Mouse (Mus musculus) CH12.LX (cell line): ENCODE results near the gene Tmem130. TPM values are rescaled to one million over a fixed set of nuclear protein-coding genes. Genes with fewer than 3 reads are reported as not detected.

Experiments
- DNase-seq: peaks from one replicate; pipeline ENCODE4 v3.0.0-alpha.2; 2013; ENCODE audit errors: extremely low read depth
- H3K27ac ChIP-seq: 2 replicates; pipeline ENCODE4 v1.5.1; 2012; ENCODE audit warnings: low read depth, mild to moderate bottlenecking, control low read depth, moderate library complexity; ENCODE audit not compliant: insufficient read depth
- H3K27me3 ChIP-seq: replicated peaks from 2 replicates; pipeline ENCODE3; 2012; ENCODE audit warnings: inconsistent platforms
- H3K36me3 ChIP-seq, 2 experiments: replicated peaks in 1 of 2; 2 replicates each; pipeline versions ENCODE3 to v1.6.1; 2012; ENCODE audit warnings: inconsistent platforms in 1 of 2, low read length in 1 of 2, mild to moderate bottlenecking in 1 of 2, mixed read lengths in 1 of 2, moderate library complexity in 1 of 2; ENCODE audit not compliant: control insufficient read depth in 1 of 2, insufficient read depth in 1 of 2
- H3K4me1 ChIP-seq, 2 experiments: 2 replicates each; pipeline ENCODE4 v1.6.1; 2012; ENCODE audit warnings: inconsistent platforms in 1 of 2, moderate library complexity in 1 of 2; ENCODE audit not compliant: insufficient read depth in 2 of 2, control insufficient read depth in 1 of 2
- H3K4me2 ChIP-seq: 2 replicates; pipeline ENCODE4 v1.6.1; 2012; ENCODE audit warnings: low read depth, mild to moderate bottlenecking, control low read depth; ENCODE audit not compliant: poor library complexity, insufficient read depth, severe bottlenecking
- H3K4me3 ChIP-seq, 3 experiments: fragments of 150-350 bp in 1 of 3; sonication (generic) in 1 of 3; replicated peaks in 1 of 3; 2 replicates each; pipeline versions ENCODE3 to v1.5.1; 2011 to 2012; ENCODE audit warnings: low read depth in 2 of 3, low read length in 2 of 3, mild to moderate bottlenecking in 2 of 3, moderate library complexity in 2 of 3, control low read depth in 1 of 3, improper control_type of control experiment in 1 of 3, inconsistent platforms in 1 of 3, mixed read lengths in 1 of 3; ENCODE audit not compliant: poor library complexity in 1 of 3
- H3K79me2 ChIP-seq: replicated peaks from 2 replicates; pipeline ENCODE4 v1.6.1; 2012; ENCODE audit warnings: mild to moderate bottlenecking, moderate library complexity; ENCODE audit not compliant: control insufficient read depth, poor library complexity, insufficient read depth, severe bottlenecking; ENCODE audit errors: extremely low read depth
- H3K9ac ChIP-seq: 2 replicates; pipeline ENCODE4 v1.6.1; 2012; ENCODE audit warnings: low read depth, mild to moderate bottlenecking, control low read depth, moderate library complexity; ENCODE audit not compliant: insufficient read depth
- H3K9me3 ChIP-seq: replicated peaks from 2 replicates; pipeline ENCODE3; 2012; ENCODE audit warnings: low read length, inconsistent platforms, mixed read lengths
- BHLHE40 ChIP-seq: IDR thresholded peaks from 2 replicates; pipeline ENCODE4 v1.6.1; 2011; ENCODE audit warnings: mild to moderate bottlenecking, low read depth, low read length, improper control_type of control experiment
- E2F4 ChIP-seq: IDR thresholded peaks from 2 replicates; pipeline ENCODE4 v1.6.1; 2011; ENCODE audit warnings: low read depth, low read length, improper control_type of control experiment; ENCODE audit not compliant: insufficient replicate concordance
- EP300 ChIP-seq: IDR thresholded peaks from 2 replicates; pipeline ENCODE4 v1.6.1; 2011; ENCODE audit warnings: low read length, improper control_type of control experiment
- GABPA ChIP-seq: IDR thresholded peaks from 2 replicates; pipeline ENCODE4 v1.6.1; 2012; ENCODE audit warnings: low read depth, low read length, improper control_type of control experiment, inconsistent platforms; ENCODE audit not compliant: insufficient replicate concordance
- IRF4 ChIP-seq: IDR thresholded peaks from 2 replicates; pipeline ENCODE4 v1.6.1; 2014; ENCODE audit warnings: low read depth, mild to moderate bottlenecking, inconsistent platforms, low read length, improper control_type of control experiment
- JUND ChIP-seq: conservative IDR thresholded peaks from 2 replicates; pipeline ENCODE4 v1.6.1; 2011; ENCODE audit warnings: low read depth, low read length, improper control_type of control experiment
- KAT2A ChIP-seq: IDR thresholded peaks from 2 replicates; pipeline ENCODE4 v1.6.1; 2012; ENCODE audit warnings: low read length, improper control_type of control experiment, inconsistent platforms; ENCODE audit not compliant: insufficient replicate concordance
- MAZ ChIP-seq: IDR thresholded peaks from 2 replicates; pipeline ENCODE4 v1.6.1; 2012; ENCODE audit warnings: low read depth, mild to moderate bottlenecking, inconsistent platforms, low read length, improper control_type of control experiment, moderate library complexity
- MEF2A ChIP-seq: IDR thresholded peaks from 2 replicates; pipeline ENCODE4 v1.6.1; 2014; ENCODE audit warnings: low read depth, mild to moderate bottlenecking, inconsistent platforms, low read length, improper control_type of control experiment, borderline replicate concordance
- MXI1 ChIP-seq: IDR thresholded peaks from 2 replicates; pipeline ENCODE4 v1.6.1; 2011; ENCODE audit warnings: mild to moderate bottlenecking, low read depth, low read length, improper control_type of control experiment
- MYC ChIP-seq: IDR thresholded peaks from 2 replicates; pipeline ENCODE4 v1.6.1; 2011; ENCODE audit warnings: low read depth, mild to moderate bottlenecking, improper control_type of control experiment, low read length
- POLR2AphosphoS2 ChIP-seq: IDR thresholded peaks from 2 replicates; pipeline ENCODE4 v1.6.1; 2011; ENCODE audit warnings: low read depth, low read length, improper control_type of control experiment
- RAD21 ChIP-seq: IDR thresholded peaks from 2 replicates; pipeline ENCODE4 v1.6.1; 2011; ENCODE audit warnings: low read depth, mild to moderate bottlenecking, low read length, improper control_type of control experiment, moderate library complexity
- RCOR1 ChIP-seq: conservative IDR thresholded peaks from 2 replicates; pipeline ENCODE4 v1.6.1; 2012; ENCODE audit warnings: low read depth, mild to moderate bottlenecking, inconsistent platforms, low read length, improper control_type of control experiment
- SIN3A ChIP-seq: IDR thresholded peaks from 2 replicates; pipeline ENCODE4 v1.6.1; 2012; ENCODE audit warnings: low read length, improper control_type of control experiment, inconsistent platforms
- SMC3 ChIP-seq: IDR thresholded peaks from 2 replicates; pipeline ENCODE4 v1.6.1; 2011; ENCODE audit warnings: low read depth, low read length, improper control_type of control experiment
- USF1 ChIP-seq: IDR thresholded peaks from 2 replicates; pipeline ENCODE4 v1.6.1; 2014; ENCODE audit warnings: low read depth, mild to moderate bottlenecking, inconsistent platforms, low read length, improper control_type of control experiment
- ZC3H11A ChIP-seq: IDR thresholded peaks from 2 replicates; pipeline ENCODE4 v1.6.1; 2012; ENCODE audit warnings: low read depth, mild to moderate bottlenecking, inconsistent platforms, low read length, improper control_type of control experiment
- ZKSCAN1 ChIP-seq: IDR thresholded peaks from 2 replicates; pipeline ENCODE4 v1.6.1; 2012; ENCODE audit warnings: low read depth, inconsistent platforms, low read length, improper control_type of control experiment, borderline replicate concordance
- ZNF384 ChIP-seq: IDR thresholded peaks from 2 replicates; pipeline ENCODE4 v1.6.1; 2012; ENCODE audit warnings: low read depth, low read length, improper control_type of control experiment, inconsistent platforms
- dilution Hi-C: fragments of 300-500 bp; cut with MboI; formaldehyde crosslinking; loops from 2 replicates; pipeline ENCODE4 v1.14.3; 2020; ENCODE audit warnings: low sequenced_read_pairs; ENCODE audit not compliant: extremely low pct_unique_long_range_greater_than_20kb, extremely low pct_ligation_motif_present
- in situ Hi-C: fragments of 300-500 bp; cut with MboI; formaldehyde crosslinking; loops from 3 replicates; pipeline ENCODE4 v1.14.3; 2019; ENCODE audit warnings: low sequenced_read_pairs, low pct_ligation_motif_present, low pct_unique_long_range_greater_than_20kb, mixed read lengths
- polyA plus RNA-seq: library from polyadenylated mRNA; unstranded; fragments of >175 nt; gene quantifications from 2 replicates; pipeline ENCODE4 v1.2.1, GENCODE M21; 2012; ENCODE audit warnings: low read depth; ENCODE audit not compliant: insufficient read length
- total RNA-seq, 2 experiments: library from RNA; depleted of rRNA; stranded (reverse); fragments of 300-350 nt in 1 of 2; fragments of >200 nt in 1 of 2; gene quantifications; 2 replicates each; pipeline ENCODE4 v1.2.3; 2012 to 2014

The Tmem130 gene
- total and polyA plus RNA-seq, 3 experiments: not detected

- H3K9ac ChIP-seq: no peak overlapping the region
- TF ChIP-seq MAZ: no peak
- no peak for TF ChIP-seq SMC3
- no peak for TF ChIP-seq MYC
- TF ChIP-seq JUND: no peak
- no peak for TF ChIP-seq IRF4
- no peak for TF ChIP-seq ZKSCAN1
- TF ChIP-seq KAT2A: no peak
- TF ChIP-seq ZC3H11A: no peak
- TF ChIP-seq GABPA: no peak
- TF ChIP-seq BHLHE40: no peak
- TF ChIP-seq E2F4: no peak
- TF ChIP-seq MEF2A: no peak
- no peak for TF ChIP-seq RCOR1
- no peak for TF ChIP-seq USF1
- H3K27ac ChIP-seq: no peak overlapping the region
- H3K9me3 ChIP-seq: no peaks in the 10 kb centered on the region
- no peak for DNase-seq
- dilution Hi-C loops (no loop called here), in situ Hi-C loops (no loop called here)
- no peak overlapping the region for H3K4me3 ChIP-seq
- no peaks in the 10 kb centered on the region for H3K36me3 ChIP-seq
- no peak overlapping the region for H3K4me2 ChIP-seq
- no peaks in the 10 kb centered on the region for H3K4me1 ChIP-seq
- no peaks in the 10 kb centered on the region for H3K79me2 ChIP-seq
- peaks cover 12% of the 10 kb centered on the region for H3K27me3 ChIP-seq
Observed at GRCm38 (mm10) chr5:144720281-144720680, 41.3 kb downstream of the Tmem130 start.

DNA sequence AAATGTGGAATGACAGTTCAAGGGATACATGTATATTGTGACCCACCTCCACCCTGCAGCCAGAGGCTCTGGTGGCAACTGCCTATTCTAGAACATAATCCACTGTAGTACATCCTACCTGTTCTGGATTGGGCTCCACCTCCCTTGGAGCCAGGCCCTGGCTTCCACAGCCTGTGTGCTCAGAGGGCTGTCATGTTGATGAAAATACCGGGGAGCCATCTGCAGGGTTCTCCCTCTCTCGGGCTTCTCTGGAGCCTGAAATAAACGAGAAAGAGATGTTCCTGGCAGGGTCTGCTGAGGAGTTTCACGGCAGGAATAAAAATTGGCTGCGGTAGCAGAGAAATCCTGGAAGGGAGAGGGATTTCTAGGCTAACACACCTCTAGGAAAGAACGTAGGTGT lies 41.8 kb downstream of the Tmem130 start:
- dilution Hi-C loops: no loop called here
- no peak overlapping the region for H3K4me3 ChIP-seq

GRCm38 (mm10) chr5:144717186-144717585 lies 44.4 kb downstream of the Tmem130 start:
- TF ChIP-seq JUND (no peak), SIN3A (no peak), MAZ (no peak), ZNF384 (no peak), USF1 (no peak), EP300 (no peak), KAT2A (no peak), RCOR1 (no peak), RAD21 (no peak), MXI1 (no peak), POLR2AphosphoS2 (no peak), E2F4 (no peak)
- Histone ChIP-seq H3K79me2 (no peaks in the 10 kb centered on the region), H3K9ac (no peak overlapping the region), H3K4me3 (no peak overlapping the region), H3K36me3 (no peaks in the 10 kb centered on the region), H3K4me2 (no peak overlapping the region), H3K9me3 (no peaks in the 10 kb centered on the region), H3K27ac (no peak overlapping the region), H3K27me3 (peaks cover 12% of the 10 kb centered on the region), H3K4me1 (no peaks in the 10 kb centered on the region)
- in situ Hi-C loops (no loop called here), dilution Hi-C loops (no loop called here)
- no peak for DNase-seq

More for the DNA sequence above, 41.8 kb downstream of the Tmem130 start:
- Histone ChIP-seq H3K27me3 (peaks cover 12% of the 10 kb centered on the region), H3K4me1 (no peaks in the 10 kb centered on the region), H3K36me3 (no peaks in the 10 kb centered on the region), H3K9ac (no peak overlapping the region), H3K4me2 (no peak overlapping the region), H3K79me2 (no peaks in the 10 kb centered on the region), H3K27ac (no peak overlapping the region)
- in situ Hi-C loops: no loop called here
- DNase-seq: no peak
- TF ChIP-seq POLR2AphosphoS2: no peak
- TF ChIP-seq, all 38 proteins: peak for 0
- no peaks in the 10 kb centered on the region for H3K9me3 ChIP-seq
